Mouse (Mus musculus): ENCODE data around the gene Iqsec1.

DNA sequence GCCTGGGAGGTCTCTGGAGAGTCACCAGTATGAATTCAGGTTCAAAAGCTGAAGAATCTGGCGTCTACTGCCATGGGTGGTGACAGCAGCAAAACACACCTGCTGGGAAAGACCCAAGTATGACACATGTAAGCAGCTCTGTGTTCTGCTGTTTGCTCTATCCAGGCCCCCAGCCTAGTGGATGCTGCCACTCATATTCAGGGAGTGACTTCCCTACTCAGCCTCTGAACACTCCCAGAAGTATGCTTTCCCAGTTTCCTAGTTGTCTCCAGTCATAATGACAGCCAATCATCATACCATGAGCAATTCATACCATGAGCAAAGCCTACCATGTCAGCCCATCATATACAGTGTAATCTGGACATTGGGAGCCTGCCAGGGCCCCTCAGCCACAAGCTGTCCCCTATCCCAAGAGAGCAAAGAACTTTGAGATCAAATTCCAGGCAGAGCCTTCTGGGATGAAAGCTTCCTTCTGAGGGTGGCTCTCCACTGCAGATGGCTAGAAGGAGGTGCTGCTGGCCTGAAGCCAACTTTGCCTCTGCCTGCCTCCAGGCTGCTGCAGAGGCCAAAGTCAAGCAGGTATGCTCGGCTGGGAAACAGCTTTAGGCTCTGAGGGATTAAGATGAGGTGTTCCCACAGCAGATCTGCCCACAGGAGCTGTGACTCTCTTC lies 42.8 kb downstream of the Iqsec1 start:
- TF ChIP-seq CTCF (IDR thresholded peaks at IDR 0.05; ENCODE audit: low read depth, low read length) (no peak), POLR2A (IDR thresholded peaks at IDR 0.05; ENCODE audit: extremely low read depth, insufficient read depth, low read length) (no peak)
